Mouse (Mus musculus): Measurements from ENCODE around the gene Gm8298. TPM values are rescaled to one million over a fixed set of nuclear protein-coding genes. Genes with fewer than 3 reads are reported as not detected.

The Gm8298 gene
- not detected in 2 replicates for polyA plus RNA-seq (2012; rRNA removed)

DNA sequence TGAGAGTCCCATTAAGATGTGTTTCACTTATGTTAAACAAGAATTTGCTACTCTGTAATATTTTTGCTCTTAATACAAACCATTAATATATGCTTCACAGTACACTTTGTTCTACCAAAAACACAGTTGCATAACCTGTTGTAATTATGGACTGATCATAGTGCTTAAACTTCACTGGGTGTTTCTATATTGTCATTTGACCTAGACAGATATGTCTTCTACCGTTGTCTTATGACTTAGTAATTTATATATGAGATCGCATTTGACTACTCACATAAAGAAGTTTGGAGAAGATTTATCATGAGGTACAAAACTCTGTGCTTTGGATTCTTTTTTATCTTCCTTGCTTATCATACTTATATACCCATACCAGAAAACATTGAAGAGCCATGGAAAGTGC, at the start of gene Gm8298:
Gm8298 (plus strand) TSS at position 301 of the 400 bp plus-strand sequence.

DNA sequence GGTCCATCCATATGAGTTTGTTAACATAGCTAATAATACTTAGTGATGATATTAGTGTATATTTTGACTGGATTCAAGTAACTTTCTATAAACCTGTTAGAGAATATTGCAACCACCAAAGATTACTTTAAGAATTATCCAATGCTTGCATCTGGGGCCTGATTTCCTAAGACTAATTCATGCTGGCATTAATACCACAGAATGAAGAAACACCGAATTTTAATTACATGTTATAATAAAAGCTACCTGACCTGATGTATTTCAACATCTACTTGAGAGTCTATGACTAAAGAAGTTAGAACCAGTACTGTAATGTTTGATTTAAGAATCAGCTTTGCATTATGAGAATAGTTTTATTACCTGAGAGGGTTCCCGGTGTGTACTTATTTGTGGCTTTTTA, 64.1 kb downstream of the Gm8298 start, which contains the start of gene C130079G13Rik:
C130079G13Rik (plus strand) TSS at position 301 of the 400 bp plus-strand sequence.

Other genes with a start within 250 kb of the Gm8298 start
- gene Gm5538, start 131.3 kb upstream of the Gm8298 start, polyA plus RNA-seq (2012; rRNA removed): not detected in 2 replicates
- not detected in 2 replicates for gene C130079G13Rik, start 64.2 kb downstream of the Gm8298 start, polyA plus RNA-seq (2012; rRNA removed)
- gene Aadacl2, start 145.7 kb downstream of the Gm8298 start, polyA plus RNA-seq (2012; rRNA removed): not detected in 2 replicates
- 8.2 and 9.4 TPM in 2 replicates for gene Aadac, start 164.7 kb downstream of the Gm8298 start, polyA plus RNA-seq (2012; rRNA removed)
- 0.22 and 0.27 TPM in 2 replicates for gene Sucnr1, start 220.8 kb downstream of the Gm8298 start, polyA plus RNA-seq (2012; rRNA removed)

Data from colon, adult 2 months (tissue).